15 mouse cellular contexts compared by ENCODE assay signal in the genomic region with DNA sequence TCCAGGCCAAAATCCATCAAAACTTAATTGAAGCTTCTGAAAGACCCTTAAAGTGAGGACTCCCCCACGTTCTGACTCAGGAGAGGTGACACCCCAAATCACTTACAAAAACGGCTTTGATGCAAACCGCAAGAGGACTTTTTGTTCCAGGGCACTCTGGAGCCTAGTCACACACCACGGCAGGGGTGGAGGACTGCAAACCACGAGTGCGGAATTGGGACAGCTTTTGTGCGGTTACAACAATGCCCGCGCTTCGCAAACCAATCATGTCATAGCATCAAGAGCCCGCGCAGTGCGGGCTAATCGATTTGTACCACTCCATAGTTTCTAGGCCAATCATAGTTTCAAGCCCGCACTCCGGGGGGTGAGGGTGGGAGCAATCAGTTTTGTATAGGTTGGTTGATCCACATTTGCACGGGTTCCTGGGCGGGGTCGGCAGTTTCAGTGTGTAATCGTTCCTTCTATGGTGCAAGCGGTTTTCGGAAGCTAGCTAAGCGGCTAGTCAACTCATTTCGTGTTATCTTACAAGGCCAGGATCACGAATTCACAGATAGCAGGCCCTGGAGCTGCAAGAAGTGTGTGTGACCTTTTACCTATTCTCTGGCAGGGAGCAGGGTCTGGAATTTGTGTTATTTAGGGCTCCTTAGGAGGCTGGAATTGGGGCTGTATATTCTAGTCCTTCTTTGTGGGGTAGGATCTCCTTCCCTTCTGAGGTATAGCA. TPM values are rescaled to one million over a fixed set of nuclear protein-coding genes. Genes with fewer than 3 reads are reported as not detected.
"Had no signal": no experiment of that assay in that cellular context is flagged by ENCODE, and none has a peak within 500 bp of the region (broad histone marks: within the 10 kb centered on the region; RNA-seq: fewer than 3 reads in every experiment).

No protein-coding gene starts in this region.

- H3K9ac ChIP-seq: limb, embryonic 15.5 days; liver, embryonic 14.5 days; midbrain, embryonic 13.5 days had no signal

- H3K4me2 ChIP-seq: limb, embryonic 15.5 days; midbrain, embryonic 13.5 days had no signal

- DNase-seq: kidney, adult 18-20 months; kidney, postnatal 10 days; lung, adult 18-20 months; right cerebral cortex, postnatal 25 days; thymus, postnatal 4 days had no signal

- ATAC-seq: midbrain, embryonic 13.5 days had no signal

- H3K4me3 ChIP-seq: left cerebral cortex, adult 2 months; limb, embryonic 15.5 days; midbrain, embryonic 13.5 days had no signal

- H3K27me3 ChIP-seq: limb, embryonic 15.5 days; midbrain, embryonic 13.5 days had no signal

- H3K36me3 ChIP-seq: limb, embryonic 15.5 days; midbrain, embryonic 13.5 days had no signal

- H3K4me1 ChIP-seq: midbrain, embryonic 13.5 days had no signal

- H3K9me3 ChIP-seq: limb, embryonic 15.5 days; midbrain, embryonic 13.5 days had no signal

- H3K27ac ChIP-seq: left cerebral cortex, adult 2 months; limb, embryonic 15.5 days; liver, embryonic 14.5 days; midbrain, embryonic 13.5 days; stomach, postnatal 0 days had no signal

RNA-seq across cellular contexts. Expression of a gene that starts 24.7 kb away (rescaled TPM):
- total RNA-seq: midbrain, postnatal 0 days had no signal

RNA-seq across cellular contexts. Expression of a gene that starts 29.4 kb away (rescaled TPM):
- total RNA-seq: layer of hippocampus, postnatal 14 days; left cerebral cortex, adult 2 months; left cerebral cortex, postnatal 25 days had no signal
- polyA plus RNA-seq: limb, embryonic 11.5 days; neural tube, embryonic 14.5 days had no signal
